Mouse (Mus musculus): ENCODE data around the gene Zfp523. TPM values are rescaled to one million over a fixed set of nuclear protein-coding genes. Genes with fewer than 3 reads are reported as not detected.

The Zfp523 gene
- polyA plus RNA-seq, 1 experiment from 2014 or later = 39.8 TPM

GRCm38 (mm10) chr17:28141771-28142699 is 34.9 kb upstream of the Zfp523 start, which contains the start of gene Scube3:
Scube3 (plus strand) TSS chr17:28142141.
- H3K27ac ChIP-seq = peak within 1 kb of the TSS; percentile 98
- DNase-seq (ENCODE audit: low spot score) = peak; percentile 86
- H3K27me3 ChIP-seq (ENCODE audit: insufficient read depth, poor library complexity, severe bottlenecking) = peaks cover 72% of the 10 kb centered on the region
- H3K4me1 ChIP-seq (replicated peaks) = peaks cover 78% of the 10 kb centered on the region
- H3K36me3 ChIP-seq = no peaks in the 10 kb centered on the region
- peak within 1 kb of the TSS; percentile 94 for H3K4me3 ChIP-seq
- WGBS = under 1% methylated on average over 86 of the region's 97 CpGs
- no peaks in the 10 kb centered on the region for H3K9me3 ChIP-seq

GRCm38 (mm10) chr17:28142700-28143610 is 34.0 kb upstream of the Zfp523 start:
- DNase-seq (ENCODE audit: low spot score) = peak; percentile 66
- Histone ChIP-seq H3K9me3 (no peaks in the 10 kb centered on the region), H3K27ac (peak overlapping the region; percentile 98), H3K4me3 (peak overlapping the region; percentile 94), H3K36me3 (peaks cover 5% of the 10 kb centered on the region), H3K4me1 (replicated peaks) (peaks cover 87% of the 10 kb centered on the region), H3K27me3 (ENCODE audit: insufficient read depth, poor library complexity, severe bottlenecking) (peaks cover 64% of the 10 kb centered on the region)
- under 1% methylated on average over 33 of the region's 33 CpGs for WGBS

- Histone ChIP-seq H3K27me3 (ENCODE audit: insufficient read depth, poor library complexity, severe bottlenecking) (peaks cover 58% of the 10 kb centered on the region), H3K4me3 (peak overlapping the region; percentile 94), H3K36me3 (peaks cover 13% of the 10 kb centered on the region), H3K27ac (peak overlapping the region; percentile 98), H3K4me1 (replicated peaks) (peaks cover 92% of the 10 kb centered on the region), H3K9me3 (no peaks in the 10 kb centered on the region)
- DNase-seq (ENCODE audit: low spot score) = peak; percentile 56
- WGBS = 1% methylated on average over 9 of the region's 9 CpGs
Observed at GRCm38 (mm10) chr17:28143751-28144150, 33.2 kb upstream of the Zfp523 start.

- H3K36me3 ChIP-seq = peaks cover 18% of the 10 kb centered on the region
- H3K27ac ChIP-seq = peak overlapping the region; percentile 98
- no peaks in the 10 kb centered on the region for H3K9me3 ChIP-seq
- peaks cover 53% of the 10 kb centered on the region for H3K27me3 ChIP-seq (ENCODE audit: insufficient read depth, poor library complexity, severe bottlenecking)
- 4% methylated on average over 6 of the region's 6 CpGs for WGBS
- H3K4me1 ChIP-seq (replicated peaks) = peaks cover 93% of the 10 kb centered on the region
- DNase-seq (ENCODE audit: low spot score) = no peak
- H3K4me3 ChIP-seq = peak overlapping the region; percentile 94
Observed at GRCm38 (mm10) chr17:28144241-28144640, 32.7 kb upstream of the Zfp523 start.

- Histone ChIP-seq H3K9me3 (no peaks in the 10 kb centered on the region), H3K4me1 (replicated peaks) (peaks cover 79% of the 10 kb centered on the region), H3K27ac (0 out of 2 replicates have a peak overlapping the region, but pooled peaks have one; percentile 74), H3K36me3 (peaks cover 31% of the 10 kb centered on the region), H3K4me3 (no peak overlapping the region), H3K27me3 (ENCODE audit: insufficient read depth, poor library complexity, severe bottlenecking) (peaks cover 25% of the 10 kb centered on the region)
- no peak for DNase-seq (ENCODE audit: low spot score)
- 79% methylated on average over 3 of the region's 3 CpGs for WGBS
Observed at GRCm38 (mm10) chr17:28148288-28148687, 28.6 kb upstream of the Zfp523 start.

- H3K9me3 ChIP-seq = no peaks in the 10 kb centered on the region
- DNase-seq (ENCODE audit: low spot score) = no peak
- peaks cover 16% of the 10 kb centered on the region; the same call in 1 of the 2 replicates for H3K27me3 ChIP-seq (ENCODE audit: insufficient read depth, poor library complexity, severe bottlenecking)
- 69% methylated on average over 8 of the region's 8 CpGs for WGBS
- no peak overlapping the region for H3K4me3 ChIP-seq
- H3K27ac ChIP-seq = peak overlapping the region; percentile 19; the same call in 1 of the 2 replicates
- H3K4me1 ChIP-seq (replicated peaks) = peaks cover 64% of the 10 kb centered on the region
- peaks cover 44% of the 10 kb centered on the region for H3K36me3 ChIP-seq
Observed at GRCm38 (mm10) chr17:28149734-28150133, 27.2 kb upstream of the Zfp523 start.

GRCm38 (mm10) chr17:28150456-28150855 is 26.5 kb upstream of the Zfp523 start:
- H3K36me3 ChIP-seq = peaks cover 51% of the 10 kb centered on the region
- peaks cover 57% of the 10 kb centered on the region for H3K4me1 ChIP-seq (replicated peaks)
- no peak for DNase-seq (ENCODE audit: low spot score)
- no peak overlapping the region for H3K4me3 ChIP-seq
- H3K27ac ChIP-seq = no peak overlapping the region
- 73% methylated on average over 12 of the region's 12 CpGs for WGBS
- no peaks in the 10 kb centered on the region for H3K9me3 ChIP-seq
- peaks cover 14% of the 10 kb centered on the region; the same call in 1 of the 2 replicates for H3K27me3 ChIP-seq (ENCODE audit: insufficient read depth, poor library complexity, severe bottlenecking)

GRCm38 (mm10) chr17:28153095-28153494 is 23.8 kb upstream of the Zfp523 start:
- H3K27me3 ChIP-seq (ENCODE audit: insufficient read depth, poor library complexity, severe bottlenecking) = peaks cover 23% of the 10 kb centered on the region
- peaks cover 72% of the 10 kb centered on the region for H3K36me3 ChIP-seq
- WGBS = 84% methylated on average over 6 of the region's 6 CpGs
- no peak overlapping the region for H3K27ac ChIP-seq
- H3K4me1 ChIP-seq (replicated peaks) = peaks cover 44% of the 10 kb centered on the region
- H3K9me3 ChIP-seq = no peaks in the 10 kb centered on the region
- no peak overlapping the region for H3K4me3 ChIP-seq
- no peak for DNase-seq (ENCODE audit: low spot score)

GRCm38 (mm10) chr17:28154970-28155369 is 22.0 kb upstream of the Zfp523 start:
- H3K27ac ChIP-seq = no peak overlapping the region
- H3K4me1 ChIP-seq (replicated peaks) = peaks cover 43% of the 10 kb centered on the region
- H3K9me3 ChIP-seq = no peaks in the 10 kb centered on the region
- peaks cover 42% of the 10 kb centered on the region for H3K27me3 ChIP-seq (ENCODE audit: insufficient read depth, poor library complexity, severe bottlenecking)
- peaks cover 78% of the 10 kb centered on the region for H3K36me3 ChIP-seq
- WGBS = 90% methylated on average over 8 of the region's 8 CpGs
- DNase-seq (ENCODE audit: low spot score) = no peak
- no peak overlapping the region for H3K4me3 ChIP-seq

GRCm38 (mm10) chr17:28160361-28160760 is 16.6 kb upstream of the Zfp523 start:
- no peak for DNase-seq (ENCODE audit: low spot score)

GRCm38 (mm10) chr17:28161310-28161881 is 15.5 kb upstream of the Zfp523 start:
- Histone ChIP-seq H3K27me3 (ENCODE audit: insufficient read depth, poor library complexity, severe bottlenecking) (peaks cover 72% of the 10 kb centered on the region), H3K36me3 (peaks cover 100% of the 10 kb centered on the region), H3K27ac (no peak overlapping the region), H3K4me3 (no peak overlapping the region), H3K4me1 (replicated peaks) (peaks cover 55% of the 10 kb centered on the region), H3K9me3 (no peaks in the 10 kb centered on the region)
- DNase-seq (ENCODE audit: low spot score) = no peak
- WGBS = 27% methylated on average over 11 of the region's 11 CpGs

More at GRCm38 (mm10) chr17:28160361-28160760, 16.6 kb upstream of the Zfp523 start:
- H3K4me3 ChIP-seq = no peak overlapping the region
- peaks cover 79% of the 10 kb centered on the region for H3K27me3 ChIP-seq (ENCODE audit: insufficient read depth, poor library complexity, severe bottlenecking)
- peaks cover 100% of the 10 kb centered on the region for H3K36me3 ChIP-seq
- H3K9me3 ChIP-seq = no peaks in the 10 kb centered on the region
- peaks cover 55% of the 10 kb centered on the region for H3K4me1 ChIP-seq (replicated peaks)
- 26% methylated on average over 10 of the region's 10 CpGs for WGBS
- H3K27ac ChIP-seq = no peak overlapping the region

- Histone ChIP-seq H3K9me3 (no peaks in the 10 kb centered on the region), H3K4me1 (replicated peaks) (peaks cover 36% of the 10 kb centered on the region), H3K4me3 (no peak overlapping the region), H3K36me3 (peaks cover 100% of the 10 kb centered on the region), H3K27ac (no peak overlapping the region), H3K27me3 (ENCODE audit: insufficient read depth, poor library complexity, severe bottlenecking) (peaks cover 50% of the 10 kb centered on the region)
- 11% methylated on average over 6 of the region's 6 CpGs for WGBS
- peak; percentile 80 for DNase-seq (ENCODE audit: low spot score)
Observed at GRCm38 (mm10) chr17:28163666-28164065, 13.3 kb upstream of the Zfp523 start.

Data from hindbrain, embryonic 10.5 days (tissue).